Mouse (Mus musculus) cerebellum, adult 2 months (tissue): ENCODE measurements at regions not wholly inside any gene's neighbourhood (a gene's known extent, or its start where the extent isn't known, plus 50 kb on each side); places are given as distances from the start of the nearest gene placed in this dataset.

Experiments used
- CTCF ChIP-seq: fragments of 200-500 bp; IDR thresholded peaks from 2 replicates; pipeline ENCODE4 v1.5.1; 2011; ENCODE audit warnings: low read depth, mild to moderate bottlenecking, control low read depth, low read length, moderate library complexity, borderline replicate concordance; ENCODE audit not compliant: insufficient read depth
- POLR2A ChIP-seq: fragments of 200-500 bp; IDR thresholded peaks from 2 replicates; pipeline ENCODE4 v1.6.1; 2011; ENCODE audit warnings: low read length, control low read depth, borderline replicate concordance; ENCODE audit not compliant: insufficient read depth

GRCm38 (mm10) chr17:9749301-9749700 is 79.8 kb upstream of the Pabpc6 start:
- TF ChIP-seq CTCF (no peak), POLR2A (no peak)
